In genomic region chr9:40192098-40193038, GRCm38 (mm10) we compare ENCODE assay signal across 8 mouse cellular contexts. TPM values are rescaled to one million over a fixed set of nuclear protein-coding genes. Genes with fewer than 3 reads are reported as not detected.
DNase-seq lines count a peak whose midpoint lies in the region; ATAC-seq and TF ChIP-seq lines count a peak whose summit lies in the region.

TSS of gene Zfp202 (plus strand) at chr9:40192316.

- peak within 1 kb of the TSS; percentile 35 for H3K27ac ChIP-seq in CH12.LX (ENCODE audit: insufficient read depth, low read depth)
- no peak within 1 kb of the TSS for H3K27ac ChIP-seq in forebrain, embryonic 11.5 days (ENCODE audit: low read depth, low read length)
- peak within 1 kb of the TSS; percentile 80 for H3K27ac ChIP-seq in heart, embryonic 16.5 days (ENCODE audit: low read length)
- no peak within 1 kb of the TSS for H3K27ac ChIP-seq in liver, embryonic 14.5 days
- H3K27ac ChIP-seq in stomach, embryonic 15.5 days = peak within 1 kb of the TSS; percentile 67

- peak within 1 kb of the TSS; percentile 63 for H3K4me2 ChIP-seq in CH12.LX (ENCODE audit: insufficient read depth, low read depth, poor library complexity, severe bottlenecking)
- peak within 1 kb of the TSS; percentile 64 for H3K4me2 ChIP-seq in forebrain, embryonic 11.5 days (ENCODE audit: low read depth, low read length, severe bottlenecking)
- peak within 1 kb of the TSS; percentile 94 for H3K4me2 ChIP-seq in heart, embryonic 16.5 days (ENCODE audit: low read depth, low read length)
- peak within 1 kb of the TSS; percentile 71 for H3K4me2 ChIP-seq in liver, embryonic 14.5 days (ENCODE audit: low read depth)
- H3K4me2 ChIP-seq in stomach, embryonic 15.5 days = peak within 1 kb of the TSS; percentile 88

- H3K9me3 ChIP-seq in CH12.LX (replicated peaks; ENCODE audit: low read length) = no peaks in the 10 kb centered on the region
- no peaks in the 10 kb centered on the region for H3K9me3 ChIP-seq in forebrain, embryonic 11.5 days (ENCODE audit: control insufficient read depth, low read length)
- no peaks in the 10 kb centered on the region for H3K9me3 ChIP-seq in heart, embryonic 16.5 days (replicated peaks; ENCODE audit: control insufficient read depth, low read length)
- H3K9me3 ChIP-seq in liver, embryonic 14.5 days (ENCODE audit: control insufficient read depth, low read length) = no peaks in the 10 kb centered on the region
- H3K9me3 ChIP-seq in stomach, embryonic 15.5 days = no peaks in the 10 kb centered on the region

- in situ Hi-C loops in CH12.LX (cut with MboI; ENCODE audit: low pct_ligation_motif_present, low pct_unique_long_range_greater_than_20kb, low sequenced_read_pairs) = loop anchor here (10.0 kb wide), 1 partner anchor 58 kb away; the partner anchor contains the start of gene Olfr985

- peak; percentile 82 for TF ChIP-seq POLR2A in CH12.LX (IDR thresholded peaks at IDR 0.05; ENCODE audit: low read depth, low read length)

- peak within 1 kb of the TSS; percentile 67 to 86 (median 75) for H3K4me3 ChIP-seq in CH12.LX (replicated peaks in 1 of 3; ENCODE audit: low read depth in 2 of 3, low read length in 2 of 3, poor library complexity in 1 of 3)
- peak within 1 kb of the TSS; percentile 69 for H3K4me3 ChIP-seq in forebrain, embryonic 11.5 days (ENCODE audit: low read depth, low read length)
- H3K4me3 ChIP-seq in heart, embryonic 16.5 days (ENCODE audit: low read length) = peak within 1 kb of the TSS; percentile 77
- H3K4me3 ChIP-seq in liver, embryonic 14.5 days (ENCODE audit: insufficient read depth in 1 of 2, low read depth in 2 of 2, low read length in 2 of 2) = peak within 1 kb of the TSS; percentile 56 to 71
- peak within 1 kb of the TSS; percentile 64 for H3K4me3 ChIP-seq in stomach, embryonic 15.5 days (replicated peaks)

- peak; percentile 98 for ATAC-seq in forebrain, embryonic 11.5 days (replicated peaks; ENCODE audit: low FRiP score)
- peak; percentile 94 for ATAC-seq in heart, embryonic 16.5 days (replicated peaks; ENCODE audit: extremely low read depth, insufficient read depth, low FRiP score)
- ATAC-seq in liver, embryonic 14.5 days (ENCODE audit: insufficient read depth) = peak; percentile 84
- ATAC-seq in stomach, embryonic 15.5 days (ENCODE audit: insufficient read depth, low FRiP score, low read depth) = peak; percentile 98

- TF ChIP-seq RAD21 in CH12.LX (IDR thresholded peaks at IDR 0.05; ENCODE audit: low read depth, low read length) = peak; percentile 2

- TF ChIP-seq CTCF in CH12.LX (conservative IDR thresholded peaks at IDR 0.05 in 1 of 2, IDR thresholded peaks at IDR 0.05 in 1 of 2; ENCODE audit: low read depth in 2 of 2, low read length in 2 of 2) = peak in 1 of 2 experiments; percentile 44; a peak in 2 of 4 replicates
- peak; percentile 39 for TF ChIP-seq CTCF in liver, embryonic 14.5 days (IDR thresholded peaks at IDR 0.05; ENCODE audit: low read depth)

- H3K36me3 ChIP-seq in CH12.LX (replicated peaks in 1 of 2; ENCODE audit: control insufficient read depth in 1 of 2, insufficient read depth in 1 of 2, low read length in 1 of 2) = peaks cover 0 to 12% of the 10 kb centered on the region in 2 experiments
- H3K36me3 ChIP-seq in forebrain, embryonic 11.5 days (ENCODE audit: control insufficient read depth, insufficient read depth, low read length) = no peaks in the 10 kb centered on the region
- H3K36me3 ChIP-seq in heart, embryonic 16.5 days (ENCODE audit: control insufficient read depth, insufficient read depth) = 0 out of 2 replicates have a peak, but pooled peaks cover 2% of the 10 kb centered on the region
- no peaks in the 10 kb centered on the region for H3K36me3 ChIP-seq in liver, embryonic 14.5 days (replicated peaks; ENCODE audit: control insufficient read depth, insufficient read depth, low read depth)
- no peaks in the 10 kb centered on the region for H3K36me3 ChIP-seq in stomach, embryonic 15.5 days

- H3K79me2 ChIP-seq in CH12.LX (replicated peaks; ENCODE audit: control insufficient read depth, extremely low read depth, insufficient read depth, poor library complexity, severe bottlenecking) = peaks cover 6% of the 10 kb centered on the region

- DNase-seq in CH12.LX (ENCODE audit: extremely low read depth) = peak; percentile 82
- DNase-seq in c-Kit-positive CD71-negative TER-119-negative erythroid progenitor cells, embryonic 14.5 days (ENCODE audit: low read depth) = peak; percentile 49
- peak; percentile 93 for DNase-seq in forebrain, embryonic 11.5 days (ENCODE audit: low spot score)
- peak; percentile 85 to 95 for DNase-seq in kidney, postnatal 25 days
- peak; percentile 28 to 30 (median 30) for DNase-seq in liver, embryonic 14.5 days (ENCODE audit: low read depth in 3 of 3, low spot score in 3 of 3)
- peak; percentile 91 for DNase-seq in neural tube, embryonic 10.5 days (ENCODE audit: extremely low spot score, low spot score)

- WGBS in forebrain, embryonic 11.5 days = under 1% methylated on average over 56 of the region's 63 CpGs
- WGBS in heart, embryonic 16.5 days = under 1% methylated on average over 56 of the region's 63 CpGs
- under 1% methylated on average over 51 of the region's 63 CpGs for WGBS in liver, embryonic 14.5 days (ENCODE audit: insufficient replicate concordance)
- WGBS in stomach, embryonic 15.5 days = under 1% methylated on average over 55 of the region's 63 CpGs

- no peaks in the 10 kb centered on the region for H3K27me3 ChIP-seq in CH12.LX (replicated peaks)
- H3K27me3 ChIP-seq in forebrain, embryonic 11.5 days (ENCODE audit: control insufficient read depth, insufficient read depth, low read length) = no peaks in the 10 kb centered on the region
- H3K27me3 ChIP-seq in heart, embryonic 16.5 days (ENCODE audit: control insufficient read depth, insufficient read depth, low read length) = no peaks in the 10 kb centered on the region
- no peaks in the 10 kb centered on the region for H3K27me3 ChIP-seq in liver, embryonic 14.5 days (ENCODE audit: control insufficient read depth, insufficient read depth, low read length)
- no peaks in the 10 kb centered on the region for H3K27me3 ChIP-seq in stomach, embryonic 15.5 days (replicated peaks)

- TF ChIP-seq EP300 in CH12.LX (IDR thresholded peaks at IDR 0.05; ENCODE audit: low read length) = no peak
- no peak for TF ChIP-seq EP300 in liver, embryonic 14.5 days (IDR thresholded peaks at IDR 0.05; ENCODE audit: low read depth)

- H3K4me1 ChIP-seq in CH12.LX (ENCODE audit: control insufficient read depth in 1 of 2, insufficient read depth in 2 of 2) = peaks cover 9 to 45% of the 10 kb centered on the region in 2 experiments
- peaks cover 2% of the 10 kb centered on the region; the same call in 1 of the 2 replicates for H3K4me1 ChIP-seq in forebrain, embryonic 11.5 days (replicated peaks; ENCODE audit: control insufficient read depth, insufficient read depth, low read length)
- peaks cover 7% of the 10 kb centered on the region for H3K4me1 ChIP-seq in heart, embryonic 16.5 days (ENCODE audit: control insufficient read depth, insufficient read depth, low read length)
- H3K4me1 ChIP-seq in liver, embryonic 14.5 days (replicated peaks; ENCODE audit: control insufficient read depth in 2 of 2, insufficient read depth in 2 of 2, low read length in 1 of 2) = peaks cover 2 to 6% of the 10 kb centered on the region in 2 experiments; a peak in 2 of 4 replicates
- H3K4me1 ChIP-seq in stomach, embryonic 15.5 days = peaks cover 7% of the 10 kb centered on the region; the same call in 1 of the 2 replicates

- dilution Hi-C loops in CH12.LX (cut with MboI; ENCODE audit: extremely low pct_ligation_motif_present, extremely low pct_unique_long_range_greater_than_20kb, low sequenced_read_pairs) = no loop called here

- peak within 1 kb of the TSS; percentile 75 for H3K9ac ChIP-seq in CH12.LX (ENCODE audit: insufficient read depth, low read depth)
- peak within 1 kb of the TSS; percentile 65 for H3K9ac ChIP-seq in forebrain, embryonic 11.5 days (ENCODE audit: low read length)
- H3K9ac ChIP-seq in heart, embryonic 16.5 days (ENCODE audit: low read length) = peak within 1 kb of the TSS; percentile 81
- peak within 1 kb of the TSS; percentile 15 for H3K9ac ChIP-seq in liver, embryonic 14.5 days (replicated peaks)
- H3K9ac ChIP-seq in stomach, embryonic 15.5 days = peak within 1 kb of the TSS; percentile 50

TF ChIP-seq in CH12.LX, 34 proteins besides CTCF, POLR2A, EP300 and RAD21 (continues in another document):
- TF ChIP-seq MEF2A (IDR thresholded peaks at IDR 0.05; ENCODE audit: borderline replicate concordance, low read depth, low read length) (no peak), TCF12 (IDR thresholded peaks at IDR 0.05; ENCODE audit: low read depth, low read length) (0 out of 2 replicates have a peak, but pooled peaks have one; percentile 33), CHD1 (IDR thresholded peaks at IDR 0.05; ENCODE audit: low read depth, low read length) (no peak), IRF4 (IDR thresholded peaks at IDR 0.05; ENCODE audit: low read depth, low read length) (0 out of 2 replicates have a peak, but pooled peaks have one; percentile 12), TBP (conservative IDR thresholded peaks at IDR 0.05; ENCODE audit: low read depth, low read length) (0 out of 2 replicates have a peak, but pooled peaks have one; percentile 49), ELF1 (IDR thresholded peaks at IDR 0.05; ENCODE audit: low read depth, low read length) (peak; percentile 86), JUND (conservative IDR thresholded peaks at IDR 0.05; ENCODE audit: low read depth, low read length) (no peak), BHLHE40 (IDR thresholded peaks at IDR 0.05; ENCODE audit: low read depth, low read length) (peak; percentile 38; the same call in 1 of the 2 replicates), MAX (IDR thresholded peaks at IDR 0.05; ENCODE audit: low read length) (peak; percentile 95), USF1 (IDR thresholded peaks at IDR 0.05; ENCODE audit: low read depth, low read length) (peak; percentile 79), SIN3A (IDR thresholded peaks at IDR 0.05; ENCODE audit: low read length) (peak; percentile 75), NELFE (IDR thresholded peaks at IDR 0.05; ENCODE audit: low read depth, low read length) (peak; percentile 68), ZC3H11A (IDR thresholded peaks at IDR 0.05; ENCODE audit: low read depth, low read length) (no peak), GABPA (IDR thresholded peaks at IDR 0.05; ENCODE audit: insufficient replicate concordance, low read depth, low read length) (no peak), NRF1 (IDR thresholded peaks at IDR 0.05; ENCODE audit: low read depth, low read length) (0 out of 2 replicates have a peak, but pooled peaks have one; percentile 21)

RNA-seq across cellular contexts. Expression of gene Zfp202, which starts in this region (rescaled TPM):
- total RNA-seq in CH12.LX (2012; rRNA removed) (3.7 and 3.9 TPM in 2 replicates), CH12.LX (2014; rRNA removed) (3.9 and 4.2 TPM in 2 replicates)
- polyA plus RNA-seq in CH12.LX (2012; ENCODE audit: insufficient read length, low read depth) = 3.5 and 4.2 TPM in 2 replicates
- polyA plus RNA-seq in forebrain, embryonic 11.5 days (2014; fragmentation: Nextera tagmentation; extraction: Ambion mirVana) = 8.1 and 9.0 TPM in 2 replicates
- 3.2 and 3.4 TPM in 2 replicates for polyA plus RNA-seq in heart, embryonic 16.5 days (2015; fragmentation: Nextera tagmentation; extraction: Ambion mirVana)
- polyA plus RNA-seq in liver, embryonic 14.5 days (2012; rRNA removed) = 0.41 and 0.57 TPM in 2 replicates
- polyA plus RNA-seq in liver, embryonic 14.5 days (2014; fragmentation: Nextera tagmentation; extraction: Ambion mirVana) = 0.68 and 0.74 TPM in 2 replicates
- 4.2 and 4.7 TPM in 2 replicates for polyA plus RNA-seq in stomach, embryonic 15.5 days (2015; fragmentation: Nextera tagmentation; extraction: Ambion mirVana)

Comparison
In these comparisons a context has a peak if more than half of its experiments do, and no peak if none do; other contexts are left out.
1. Peak in DNase-seq, ATAC-seq, H3K4me3 ChIP-seq, H3K9ac ChIP-seq and H3K4me2 ChIP-seq in liver, embryonic 14.5 days; RNA of the gene not detected or under 1 TPM.
2. DNase-seq: peak in every context shown above with its lines; median percentile 93 in forebrain, embryonic 11.5 days; 91 in neural tube, embryonic 10.5 days; 90 in kidney, postnatal 25 days; 82 in CH12.LX; 49 in c-Kit-positive CD71-negative TER-119-negative erythroid progenitor cells, embryonic 14.5 days; 30 in liver, embryonic 14.5 days.
3. H3K27ac ChIP-seq: peak in CH12.LX (single experiment), heart, embryonic 16.5 days (single experiment) and stomach, embryonic 15.5 days (single experiment); none in forebrain, embryonic 11.5 days (single experiment) and liver, embryonic 14.5 days (single experiment).
4. H3K9ac ChIP-seq: peak in every context shown above with its lines; median percentile 81 in heart, embryonic 16.5 days; 75 in CH12.LX; 65 in forebrain, embryonic 11.5 days; 50 in stomach, embryonic 15.5 days; 15 in liver, embryonic 14.5 days.
5. Peak in every context shown above with its lines, with median percentiles within 50 percentile points of each other: H3K4me2 ChIP-seq, H3K4me3 ChIP-seq and ATAC-seq.